Mouse (Mus musculus) limb, embryonic 13.5 days (tissue): ENCODE data around the gene Hmga1b. TPM values are rescaled to one million over a fixed set of nuclear protein-coding genes. Genes with fewer than 3 reads are reported as not detected.
"Not testable (repeated sequence)": the region's sequence is repeated elsewhere in the genome, so short reads cannot be mapped to it uniquely, and the experiment has no call there.

ENCODE experiments used
- ATAC-seq: fragments of 200-750 bp; cut with Nextera tagmentation; 2 replicates; pipeline ENCODE4 v1.8.0; 2017; ENCODE audit warnings: low read depth, moderate number of reproducible peaks, moderate TSS enrichment; ENCODE audit not compliant: low FRiP score
- H3K27ac ChIP-seq: fragments of 300-500 bp; sonication (generic); 2 replicates; pipeline ENCODE4 v1.5.1; 2015; ENCODE audit warnings: inconsistent platforms, mild to moderate bottlenecking, moderate library complexity
- H3K27me3 ChIP-seq: fragments of 300-500 bp; sonication (generic); 2 replicates; pipeline ENCODE4 v1.6.1; 2015; ENCODE audit warnings: mild to moderate bottlenecking, inconsistent platforms
- H3K36me3 ChIP-seq: fragments of 300-500 bp; sonication (generic); 2 replicates; pipeline ENCODE4 v1.6.1; 2015; ENCODE audit warnings: inconsistent platforms, mild to moderate bottlenecking, moderate library complexity
- H3K4me1 ChIP-seq: fragments of 300-500 bp; sonication (generic); 2 replicates; pipeline ENCODE4 v1.6.1; 2015; ENCODE audit warnings: inconsistent platforms
- H3K4me2 ChIP-seq: fragments of 300-500 bp; sonication (generic); replicated peaks from 2 replicates; pipeline ENCODE4 v1.6.1; 2015; ENCODE audit warnings: inconsistent platforms, mild to moderate bottlenecking, moderate library complexity
- H3K4me3 ChIP-seq: fragments of 300-500 bp; sonication (generic); 2 replicates; pipeline ENCODE4 v1.5.1; 2015; ENCODE audit warnings: moderate library complexity, mild to moderate bottlenecking, inconsistent platforms
- H3K9ac ChIP-seq: fragments of 300-500 bp; sonication (generic); 2 replicates; pipeline ENCODE4 v1.6.1; 2015; ENCODE audit warnings: mild to moderate bottlenecking, inconsistent platforms
- H3K9me3 ChIP-seq: fragments of 300-500 bp; sonication (generic); 2 replicates; pipeline ENCODE4 v1.6.1; 2016; ENCODE audit warnings: inconsistent platforms
- WGBS: fragments of 180-500 bp; shearing (Covaris S2); methylation state at CpG from one replicate; pipeline ENCODE4 v1.1.7; 2015; 5-methylcytosine and 5-hydroxymethylcytosine counted together
- polyA plus RNA-seq: library from polyadenylated mRNA; unstranded; fragments of >200 nt; fragmentation: Nextera tagmentation; extraction: Ambion mirVana; gene quantifications from 2 replicates; pipeline ENCODE4 v1.2.1, GENCODE M21; 2015

Hmga1b gene
- polyA plus RNA-seq, 1 experiment from 2014 or later: 4.9 TPM

DNA sequence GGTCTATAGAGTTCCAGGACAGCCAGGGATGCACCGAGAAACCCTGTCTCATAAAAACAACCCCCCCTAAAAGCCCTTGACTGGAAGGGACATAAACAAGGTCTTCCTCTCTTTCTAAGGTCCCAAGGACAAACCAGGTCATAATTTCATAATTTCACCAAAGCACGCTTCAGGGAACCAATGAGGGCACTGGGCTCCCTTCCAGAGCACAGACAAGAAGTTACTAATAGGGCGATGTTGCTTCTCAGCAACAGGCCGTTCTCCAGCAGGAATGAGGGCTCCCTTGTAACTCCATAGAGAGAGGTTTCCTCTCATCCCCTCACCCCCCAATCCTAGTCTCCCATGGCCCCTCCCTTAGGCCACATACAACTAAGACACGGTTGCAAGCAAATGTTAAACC is 21.6 kb upstream of the Hmga1b start:
- Histone ChIP-seq H3K27ac (no peak overlapping the region), H3K4me2 (no peak overlapping the region), H3K36me3 (no peaks in the 10 kb centered on the region), H3K9ac (no peak overlapping the region), H3K9me3 (no peaks in the 10 kb centered on the region), H3K27me3 (no peaks in the 10 kb centered on the region), H3K4me3 (no peak overlapping the region), H3K4me1 (no peaks in the 10 kb centered on the region)
- ATAC-seq: no peak
- 84% methylated on average over 5 of the region's 5 CpGs for WGBS

DNA sequence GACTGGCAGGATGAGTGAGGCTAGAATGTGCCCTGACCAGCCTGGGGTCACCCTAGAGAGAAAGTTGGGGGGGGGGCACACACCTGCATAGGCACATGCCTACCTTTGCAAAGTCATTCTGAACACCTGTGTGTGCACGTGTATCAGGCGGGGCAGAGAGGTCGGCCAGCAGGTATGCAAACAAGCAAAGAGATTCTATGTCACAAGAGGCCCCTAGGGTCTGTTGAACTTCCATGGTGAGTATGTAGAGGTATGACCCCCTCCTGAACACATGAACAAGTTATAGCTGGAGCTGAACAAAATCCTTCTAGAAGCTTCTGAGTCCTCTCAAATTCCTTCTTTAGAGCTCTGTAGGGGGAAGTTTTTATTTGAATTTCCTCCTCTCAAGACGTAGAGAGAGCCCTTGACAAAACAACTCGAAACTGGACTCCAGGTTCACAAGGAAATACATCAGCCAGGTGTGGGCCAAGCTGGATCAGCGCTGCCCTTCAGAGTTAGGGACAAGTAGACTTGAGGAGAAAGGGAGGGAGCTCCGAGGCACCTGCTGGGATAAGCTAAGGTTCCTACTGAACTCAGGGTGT is 18.4 kb upstream of the Hmga1b start:
- no peak for ATAC-seq

DNA sequence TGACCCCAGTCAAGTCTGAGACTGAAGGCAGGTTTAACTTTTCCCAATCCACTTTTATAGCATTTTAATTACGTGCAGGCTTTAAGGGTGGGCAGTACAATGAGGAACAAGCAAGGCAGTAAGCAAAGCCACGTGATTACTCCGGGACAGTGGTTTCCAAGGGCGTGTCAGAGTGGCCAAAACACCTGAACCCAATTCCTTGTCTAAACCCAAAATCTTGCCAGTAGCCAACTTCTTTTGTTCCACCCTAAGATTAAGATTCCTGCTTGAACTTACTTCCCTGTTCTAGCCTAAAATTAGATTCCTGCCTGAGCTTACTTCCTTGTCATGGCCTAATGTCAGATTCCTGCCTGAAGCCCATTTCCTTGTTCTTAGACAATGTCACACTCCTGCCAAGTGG is 14.6 kb upstream of the Hmga1b start:
- 30% methylated on average over 4 of the region's 4 CpGs for WGBS
- ATAC-seq: no peak

More for the DNA sequence above, 18.4 kb upstream of the Hmga1b start:
- no peak overlapping the region for H3K4me2 ChIP-seq
- H3K36me3 ChIP-seq: no peaks in the 10 kb centered on the region
- H3K27ac ChIP-seq: no peak overlapping the region
- H3K9me3 ChIP-seq: no peaks in the 10 kb centered on the region
- 61% methylated on average over 7 of the region's 7 CpGs for WGBS
- H3K27me3 ChIP-seq: no peaks in the 10 kb centered on the region
- H3K4me1 ChIP-seq: no peaks in the 10 kb centered on the region; the same call in 1 of the 2 replicates
- H3K9ac ChIP-seq: no peak overlapping the region
- no peak overlapping the region for H3K4me3 ChIP-seq

DNA sequence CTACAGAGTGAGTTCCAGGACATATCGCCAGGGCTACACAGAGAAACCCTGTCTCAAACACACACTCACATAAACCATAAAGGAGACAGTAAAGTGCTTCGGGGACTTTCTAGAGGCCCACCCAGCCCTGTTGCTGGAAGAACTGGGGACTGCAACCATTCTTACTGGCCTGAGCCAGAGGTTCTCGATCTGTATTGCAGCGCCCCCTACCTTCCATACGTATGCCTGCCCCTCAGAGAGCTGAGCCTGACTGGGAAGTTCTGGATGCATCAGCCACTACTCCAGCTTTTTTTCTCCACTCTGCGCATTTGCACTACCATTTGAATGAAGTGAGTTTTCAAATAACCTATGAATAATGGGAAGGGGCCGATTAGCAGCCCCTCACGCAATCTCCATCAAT is 13.2 kb upstream of the Hmga1b start:
- Histone ChIP-seq H3K4me1 (no peaks in the 10 kb centered on the region; the same call in 1 of the 2 replicates), H3K9ac (no peak overlapping the region), H3K27me3 (no peaks in the 10 kb centered on the region), H3K4me2 (no peak overlapping the region), H3K27ac (no peak overlapping the region), H3K4me3 (no peak overlapping the region), H3K9me3 (no peaks in the 10 kb centered on the region), H3K36me3 (no peaks in the 10 kb centered on the region)
- 62% methylated on average over 8 of the region's 8 CpGs for WGBS
- no peak for ATAC-seq

More for the DNA sequence above, 14.6 kb upstream of the Hmga1b start:
- Histone ChIP-seq H3K4me2 (no peak overlapping the region), H3K27me3 (no peaks in the 10 kb centered on the region), H3K9me3 (no peaks in the 10 kb centered on the region), H3K36me3 (no peaks in the 10 kb centered on the region), H3K27ac (no peak overlapping the region), H3K4me1 (no peaks in the 10 kb centered on the region; the same call in 1 of the 2 replicates), H3K9ac (no peak overlapping the region), H3K4me3 (no peak overlapping the region)

DNA sequence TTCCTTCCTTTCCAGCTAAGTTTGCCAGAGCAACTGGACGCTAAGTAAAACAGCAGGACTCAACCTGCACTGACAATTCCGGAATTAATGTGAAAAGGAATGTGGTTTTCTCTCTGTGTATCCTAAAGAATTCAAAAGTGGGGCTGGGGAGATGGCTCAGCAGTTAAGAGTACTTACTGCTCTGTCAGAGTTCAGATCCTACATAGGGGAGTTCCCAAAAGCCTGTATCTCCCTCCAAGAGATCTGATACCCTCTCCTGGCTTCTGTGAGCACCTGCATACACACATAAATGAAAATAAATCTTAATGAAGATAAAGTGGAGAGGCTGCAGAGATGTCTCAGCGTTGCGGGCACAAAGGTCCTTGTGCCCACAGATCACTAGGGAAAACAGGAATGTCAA is 11.0 kb upstream of the Hmga1b start:
- Histone ChIP-seq H3K4me3 (no peak overlapping the region), H3K36me3 (no peaks in the 10 kb centered on the region), H3K27me3 (no peaks in the 10 kb centered on the region), H3K9ac (no peak overlapping the region), H3K27ac (no peak overlapping the region), H3K4me1 (no peaks in the 10 kb centered on the region; the same call in 1 of the 2 replicates), H3K4me2 (no peak overlapping the region), H3K9me3 (peaks cover 1% of the 10 kb centered on the region; the same call in 1 of the 2 replicates)
- no peak for ATAC-seq
- 70% methylated on average over 4 of the region's 4 CpGs for WGBS

DNA sequence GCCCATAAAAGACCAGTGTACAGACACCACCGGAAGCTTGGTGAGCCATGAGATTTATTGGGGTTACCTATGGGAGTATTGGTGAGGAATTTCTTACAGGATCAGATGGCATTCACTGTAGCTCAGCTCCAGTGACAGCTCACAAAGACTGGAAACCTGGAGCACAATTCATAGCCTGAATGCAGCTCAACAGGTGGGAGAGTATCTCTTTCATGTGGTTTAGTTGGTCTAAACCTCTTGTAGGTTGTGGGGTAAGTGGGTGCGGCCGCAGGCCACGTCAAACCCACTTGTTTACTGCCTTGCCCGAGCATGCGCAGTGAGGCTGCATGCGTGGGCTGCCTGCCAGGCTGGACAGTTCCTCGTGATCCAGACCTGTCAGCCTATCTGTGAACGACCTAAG is 2.4 kb upstream of the Hmga1b start:
- no peak for ATAC-seq
- Histone ChIP-seq H3K27me3 (peaks cover 14% of the 10 kb centered on the region), H3K9me3 (peaks cover 27% of the 10 kb centered on the region), H3K36me3 (no peaks in the 10 kb centered on the region), H3K9ac (no peak overlapping the region), H3K4me3 (no peak overlapping the region), H3K4me2 (no peak overlapping the region), H3K27ac (no peak overlapping the region), H3K4me1 (peaks cover 9% of the 10 kb centered on the region; the same call in 1 of the 2 replicates)
- 81% methylated on average over 9 of the region's 9 CpGs for WGBS

DNA sequence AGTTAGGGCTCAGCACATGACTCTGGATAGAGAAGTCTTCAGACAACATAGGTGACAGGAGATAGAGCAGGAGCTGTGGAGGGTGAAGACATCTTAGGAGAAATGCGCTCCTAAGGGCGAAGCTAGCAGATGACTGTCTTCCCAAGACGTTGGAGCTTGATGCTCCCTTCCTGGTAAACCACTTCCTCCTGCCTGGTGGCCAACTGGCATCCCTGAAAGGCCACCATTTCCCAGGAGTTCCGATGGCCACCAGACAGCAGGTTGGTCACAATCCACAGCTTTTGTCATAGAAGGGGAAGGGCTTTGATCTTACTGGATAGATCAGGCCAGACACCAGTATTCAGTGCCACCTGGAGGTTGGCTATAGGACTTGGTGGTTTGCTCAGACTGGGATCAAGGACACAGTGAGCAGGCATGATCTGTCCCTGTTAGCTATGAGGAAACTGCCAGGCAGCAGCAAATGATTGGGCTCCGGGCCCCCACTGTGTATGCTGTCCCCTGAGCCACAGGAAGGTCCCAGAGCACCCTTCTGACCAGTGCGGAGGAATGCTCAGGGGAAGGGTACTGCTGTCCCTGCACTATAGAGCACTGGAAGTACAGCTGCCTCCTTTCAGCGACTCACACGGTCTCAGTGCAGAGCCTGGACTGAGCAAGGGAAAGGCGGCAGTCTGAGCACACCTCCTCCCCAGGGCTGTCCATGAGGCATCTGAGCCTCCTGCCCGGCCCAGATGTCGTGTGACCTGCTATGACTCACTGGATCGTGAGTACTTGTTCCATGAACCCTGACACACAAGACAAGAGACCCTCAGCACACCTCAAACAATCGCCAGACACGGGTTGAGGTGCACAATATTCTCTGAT is 553 bp upstream of the Hmga1b start:
- H3K4me2 ChIP-seq: peak overlapping the region; percentile 41
- H3K9ac ChIP-seq: no peak overlapping the region
- no peak overlapping the region for H3K27ac ChIP-seq
- H3K4me1 ChIP-seq: peaks cover 9% of the 10 kb centered on the region; the same call in 1 of the 2 replicates
- 64% methylated on average over 14 of the region's 14 CpGs for WGBS
- ATAC-seq: no peak
- H3K36me3 ChIP-seq: no peaks in the 10 kb centered on the region
- H3K9me3 ChIP-seq: peaks cover 21% of the 10 kb centered on the region
- peaks cover 14% of the 10 kb centered on the region for H3K27me3 ChIP-seq
- no peak overlapping the region for H3K4me3 ChIP-seq

DNA sequence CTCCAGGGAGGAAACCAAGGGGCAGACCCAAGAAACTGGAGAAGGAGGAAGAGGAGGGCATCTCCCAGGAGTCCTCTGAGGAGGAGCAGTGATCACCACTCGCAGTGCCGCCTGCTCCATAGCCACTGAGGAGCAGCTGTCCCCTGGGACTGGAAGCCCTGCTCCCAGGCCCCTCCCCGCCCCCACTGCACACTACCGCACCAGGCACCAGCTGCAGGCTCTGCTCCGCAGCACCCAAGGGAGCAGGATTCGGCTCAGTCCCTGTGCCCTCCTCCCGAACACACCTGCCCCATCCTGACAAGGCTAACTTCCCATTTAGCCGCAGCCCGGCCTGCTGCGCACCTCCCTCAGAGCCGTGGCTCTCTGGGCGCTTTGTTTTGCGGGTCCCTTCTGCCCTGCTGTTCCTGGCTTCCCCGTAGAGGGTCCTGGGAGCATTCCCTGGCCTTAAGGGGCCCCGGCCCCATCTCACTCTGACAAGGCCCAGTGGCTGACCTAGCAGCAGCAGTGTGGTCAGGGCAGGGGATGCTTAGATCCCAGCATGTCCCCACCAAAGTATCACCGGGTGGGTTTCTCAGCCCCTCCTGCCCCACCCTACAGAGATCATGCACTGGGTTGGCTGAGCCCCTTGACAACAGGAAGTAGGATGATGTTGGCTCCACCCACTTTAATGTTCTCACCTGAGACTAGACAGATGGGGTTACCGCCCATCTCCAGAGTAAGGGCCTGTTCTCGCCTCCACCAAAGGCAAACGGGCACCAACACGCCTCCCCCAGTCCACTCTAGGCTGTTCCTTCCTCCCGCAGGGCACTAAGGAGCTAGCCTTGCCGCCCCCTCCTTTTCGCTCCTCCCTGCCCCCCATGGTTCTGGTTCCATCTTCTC is 766 bp downstream of the Hmga1b start:
- not testable (repeated sequence) for H3K4me3 ChIP-seq, H3K9ac ChIP-seq, H3K4me1 ChIP-seq, H3K36me3 ChIP-seq, H3K27ac ChIP-seq
- peaks cover 10% of the 10 kb centered on the region; the same call in 1 of the 2 replicates for H3K9me3 ChIP-seq
- ATAC-seq: peak; percentile 28; the same call in 1 of the 2 replicates
- H3K4me2 ChIP-seq: peak overlapping the region; percentile 41
- H3K27me3 ChIP-seq: peaks cover 17% of the 10 kb centered on the region
- WGBS: 8% methylated on average over 4 of the region's 23 CpGs

DNA sequence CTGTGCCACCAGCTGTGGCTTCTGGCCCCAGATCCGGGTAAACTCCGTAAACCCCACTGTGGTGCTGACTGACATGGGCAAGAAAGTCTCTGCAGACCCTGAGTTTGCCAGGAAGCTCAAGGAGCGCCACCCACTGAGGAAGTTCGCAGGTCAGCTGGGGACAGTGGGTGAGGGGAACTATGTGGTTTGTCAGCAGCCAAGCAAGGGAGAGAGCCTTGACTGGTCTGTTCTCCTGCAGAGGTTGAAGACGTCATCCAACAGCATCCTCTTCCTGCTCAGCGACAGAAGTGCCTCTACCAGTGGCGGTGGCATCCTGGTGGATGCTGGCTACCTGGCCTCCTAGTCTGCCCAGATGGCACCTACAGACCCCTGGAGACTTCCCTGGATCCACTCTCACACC is 4.4 kb downstream of the Hmga1b start:
- not testable (repeated sequence) for H3K36me3 ChIP-seq, H3K27ac ChIP-seq, H3K9me3 ChIP-seq, H3K4me3 ChIP-seq, ATAC-seq, H3K4me1 ChIP-seq, H3K4me2 ChIP-seq, H3K9ac ChIP-seq
- 67% methylated on average over 4 of the region's 7 CpGs for WGBS
- peaks cover 12% of the 10 kb centered on the region for H3K27me3 ChIP-seq

DNA sequence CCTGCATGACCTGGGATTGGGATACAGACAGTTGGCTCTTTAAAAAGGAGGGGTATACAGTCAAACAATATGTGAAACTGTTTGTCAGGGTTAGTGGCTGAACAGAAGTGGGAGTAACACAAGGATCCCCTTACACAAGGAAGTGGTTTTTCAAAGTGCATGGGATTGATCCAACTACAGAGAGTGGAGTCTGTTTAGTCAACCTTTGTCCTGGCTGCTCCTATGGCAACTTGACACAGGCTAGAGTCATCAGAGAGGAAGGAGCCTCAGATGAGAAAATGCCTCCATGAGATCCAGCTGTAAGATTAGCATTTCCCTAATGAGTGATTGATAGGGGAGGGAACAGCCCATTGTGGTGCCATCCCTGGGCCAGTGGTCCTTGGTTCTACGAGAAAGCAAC is 5.6 kb downstream of the Hmga1b start:
- H3K27ac ChIP-seq: no peak overlapping the region
- no peak overlapping the region for H3K9ac ChIP-seq
- no peak overlapping the region for H3K4me2 ChIP-seq
- WGBS: 77% methylated on average over 1 of the region's 1 CpGs
- no peak overlapping the region for H3K4me3 ChIP-seq
- no peaks in the 10 kb centered on the region for H3K36me3 ChIP-seq
- H3K9me3 ChIP-seq: no peaks in the 10 kb centered on the region
- no peak for ATAC-seq
- H3K4me1 ChIP-seq: no peaks in the 10 kb centered on the region
- H3K27me3 ChIP-seq: peaks cover 7% of the 10 kb centered on the region; the same call in 1 of the 2 replicates

DNA sequence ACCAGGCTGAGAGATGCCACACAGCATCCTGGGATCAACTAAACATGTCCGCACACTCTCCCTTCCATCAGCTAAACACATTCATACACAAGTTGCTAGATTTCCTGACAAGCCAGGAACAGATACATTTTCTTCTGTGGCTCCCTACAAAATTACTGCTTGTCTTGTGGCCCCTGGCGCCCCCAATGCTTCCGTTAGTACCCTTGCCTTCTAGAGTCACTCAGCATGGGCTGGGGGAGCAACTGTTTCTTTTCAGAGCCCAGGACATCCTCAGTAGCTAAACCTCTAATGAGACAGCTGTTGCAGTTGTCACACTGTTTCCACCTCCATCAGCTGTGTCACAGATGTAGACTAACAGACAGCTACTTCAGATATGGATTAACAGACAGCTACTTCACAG is 10.2 kb downstream of the Hmga1b start:
- Histone ChIP-seq H3K4me2 (no peak overlapping the region), H3K27me3 (0 out of 2 replicates have a peak, but pooled peaks cover 3% of the 10 kb centered on the region)
- 79% methylated on average over 3 of the region's 3 CpGs for WGBS

More for the DNA sequence above, 10.2 kb downstream of the Hmga1b start:
- no peaks in the 10 kb centered on the region for H3K36me3 ChIP-seq
- H3K4me3 ChIP-seq: no peak overlapping the region
- H3K27ac ChIP-seq: no peak overlapping the region
- no peaks in the 10 kb centered on the region for H3K9me3 ChIP-seq
- ATAC-seq: no peak
- H3K9ac ChIP-seq: no peak overlapping the region
- 0 out of 2 replicates have a peak, but pooled peaks cover 8% of the 10 kb centered on the region for H3K4me1 ChIP-seq
